ENCODE assay signal across 11 mouse cellular contexts in genomic region chr16:95439794-95440193, GRCm38 (mm10).
DNase-seq lines count a peak whose midpoint lies in the region; ATAC-seq and TF ChIP-seq lines count a peak whose summit lies in the region.
"Had no signal": no experiment of that assay in that cellular context is flagged by ENCODE, and none has a peak within 500 bp of the region (broad histone marks: within the 10 kb centered on the region; RNA-seq: fewer than 3 reads in every experiment).

No protein-coding gene starts in this region.

- DNase-seq in adrenal gland, adult (ENCODE audit: inconsistent age in 2 of 2, low spot score in 1 of 2), result peak; percentile 39 to 69
- DNase-seq in adrenal gland, adult 18-20 months (ENCODE audit: low spot score in 2 of 2), result no peak
- no peak for DNase-seq in lung, embryonic 14.5 days
- no peak for DNase-seq in lung, adult 2 months
- no peak for DNase-seq in embryo, embryonic 11 days
- DNase-seq in cerebellum, postnatal 10 days, result no peak
- DNase-seq: left cerebral cortex, postnatal 4 days; thymus, postnatal 36 days had no signal

- no peak overlapping the region for H3K4me3 ChIP-seq in lung, embryonic 14.5 days (ENCODE audit: low read depth, low read length)
- H3K4me3 ChIP-seq in lung, adult 2 months (replicated peaks; ENCODE audit: extremely low read depth, low read depth, low read length), result no peak overlapping the region
- no peak overlapping the region for H3K4me3 ChIP-seq in intestine, embryonic 15.5 days (replicated peaks)
- H3K4me3 ChIP-seq in stomach, embryonic 15.5 days (replicated peaks), result no peak overlapping the region

- TF ChIP-seq CTCF in lung, embryonic 14.5 days (IDR thresholded peaks at IDR 0.05; ENCODE audit: low read depth), result no peak
- TF ChIP-seq CTCF in lung, adult 2 months (IDR thresholded peaks at IDR 0.05; ENCODE audit: insufficient read depth, low read length), result no peak

- no peak overlapping the region for H3K9ac ChIP-seq in lung, embryonic 14.5 days
- H3K9ac ChIP-seq in intestine, embryonic 15.5 days, result no peak overlapping the region
- H3K9ac ChIP-seq in stomach, embryonic 15.5 days, result no peak overlapping the region

- no peaks in the 10 kb centered on the region for H3K9me3 ChIP-seq in lung, embryonic 14.5 days (ENCODE audit: low read depth, low read length)
- no peaks in the 10 kb centered on the region for H3K9me3 ChIP-seq in intestine, embryonic 15.5 days
- H3K9me3 ChIP-seq in stomach, embryonic 15.5 days, result no peaks in the 10 kb centered on the region

- no peak overlapping the region for H3K4me2 ChIP-seq in lung, embryonic 14.5 days
- H3K4me2 ChIP-seq in intestine, embryonic 15.5 days (replicated peaks), result 0 out of 2 replicates have a peak overlapping the region, but pooled peaks have one; percentile 2
- H3K4me2 ChIP-seq in stomach, embryonic 15.5 days, result no peak overlapping the region; the same call in 1 of the 2 replicates

- no peak for ATAC-seq in lung, embryonic 14.5 days (ENCODE audit: insufficient read depth)
- no peak for ATAC-seq in intestine, embryonic 15.5 days
- ATAC-seq in stomach, embryonic 15.5 days (ENCODE audit: insufficient read depth, low FRiP score, low read depth), result no peak
- ATAC-seq: midbrain, embryonic 16.5 days had no signal

- no peak for TF ChIP-seq POLR2A in lung, adult 2 months (IDR thresholded peaks at IDR 0.05; ENCODE audit: borderline replicate concordance, extremely low read depth, low read depth, low read length)

- no peaks in the 10 kb centered on the region for H3K27me3 ChIP-seq in lung, embryonic 14.5 days (ENCODE audit: insufficient read depth, low read length)
- no peaks in the 10 kb centered on the region for H3K27me3 ChIP-seq in intestine, embryonic 15.5 days (replicated peaks)
- no peaks in the 10 kb centered on the region for H3K27me3 ChIP-seq in stomach, embryonic 15.5 days (replicated peaks)

- 17% methylated on average over 8 of the region's 8 CpGs for WGBS in lung, embryonic 14.5 days
- 20% methylated on average over 8 of the region's 8 CpGs for WGBS in lung, adult 2 months
- 18% methylated on average over 8 of the region's 8 CpGs for WGBS in intestine, embryonic 15.5 days
- 29% methylated on average over 8 of the region's 8 CpGs for WGBS in stomach, embryonic 15.5 days

- H3K36me3 ChIP-seq in lung, embryonic 14.5 days (ENCODE audit: insufficient read depth), result no peaks in the 10 kb centered on the region
- no peaks in the 10 kb centered on the region for H3K36me3 ChIP-seq in intestine, embryonic 15.5 days
- H3K36me3 ChIP-seq in stomach, embryonic 15.5 days, result no peaks in the 10 kb centered on the region

- H3K4me1 ChIP-seq in lung, embryonic 14.5 days (ENCODE audit: insufficient read depth), result no peaks in the 10 kb centered on the region; the same call in 1 of the 2 replicates
- H3K4me1 ChIP-seq in lung, adult 2 months (ENCODE audit: control insufficient read depth, insufficient read depth, low read length), result peaks cover 23% of the 10 kb centered on the region
- peaks cover 3% of the 10 kb centered on the region for H3K4me1 ChIP-seq in intestine, embryonic 15.5 days (replicated peaks)
- H3K4me1 ChIP-seq in stomach, embryonic 15.5 days, result 0 out of 2 replicates have a peak, but pooled peaks cover 5% of the 10 kb centered on the region

- H3K27ac ChIP-seq in lung, embryonic 14.5 days (ENCODE audit: low read depth), result peak overlapping the region; percentile 4; the same call in 1 of the 2 replicates
- H3K27ac ChIP-seq in intestine, embryonic 15.5 days, result peak overlapping the region; percentile 30; the same call in 1 of the 2 replicates
- H3K27ac ChIP-seq in stomach, embryonic 15.5 days, result peak overlapping the region; percentile 28; the same call in 1 of the 2 replicates

Comparison
In these comparisons a context has a peak if more than half of its experiments do, and no peak if none do; other contexts are left out.
1. DNase-seq: peak in adrenal gland, adult (2 of 2); none in adrenal gland, adult 18-20 months (0 of 2), lung, embryonic 14.5 days (single experiment), lung, adult 2 months (single experiment), embryo, embryonic 11 days (single experiment) and cerebellum, postnatal 10 days (0 of 2).
2. Peak in every context shown above with its lines, with median percentiles within 50 percentile points of each other: H3K27ac ChIP-seq.